12 mouse cellular contexts compared by ENCODE assay signal in genomic region chr15:77887093-77887488, GRCm38 (mm10). TPM values are rescaled to one million over a fixed set of nuclear protein-coding genes. Genes with fewer than 3 reads are reported as not detected.
DNase-seq lines count a peak whose midpoint lies in the region; ATAC-seq and TF ChIP-seq lines count a peak whose summit lies in the region.
"Had no signal": no experiment of that assay in that cellular context is flagged by ENCODE, and none has a peak within 500 bp of the region (broad histone marks: within the 10 kb centered on the region; RNA-seq: fewer than 3 reads in every experiment).

No protein-coding gene starts in this region.

- no peak for DNase-seq in frontal cortex, postnatal 25 days (ENCODE audit: low spot score in 2 of 2)
- DNase-seq in left cerebral cortex, adult 18-20 months (ENCODE audit: low spot score in 2 of 2), result peak; percentile 23 to 25
- no peak for DNase-seq in left cerebral cortex, postnatal 10 days (ENCODE audit: extremely low spot score in 1 of 2, low spot score in 2 of 2)
- DNase-seq in ES-E14 (ENCODE audit: low read depth, low spot score) (no peak), adipocyte (ENCODE audit: low spot score) (no peak)
- DNase-seq in thymus, postnatal 14 days, result no peak
- DNase-seq: heart, postnatal 4 days; kidney, postnatal 14 days had no signal

- H3K9me3 ChIP-seq in ES-E14 (ENCODE audit: control insufficient read depth, insufficient read depth, low read depth, low read length), result no peaks in the 10 kb centered on the region
- H3K9me3 ChIP-seq: forebrain, embryonic 12.5 days had no signal

- no peaks in the 10 kb centered on the region for H3K36me3 ChIP-seq in ES-E14 (ENCODE audit: control insufficient read depth, insufficient read depth, low read length, poor library complexity, severe bottlenecking)
- H3K36me3 ChIP-seq: forebrain, embryonic 12.5 days had no signal

- intact Hi-C loops in left cerebral cortex, postnatal 10 days (cut with DNase I), result no loop called here

- peaks cover 26 to 51% of the 10 kb centered on the region in 2 experiments for H3K4me1 ChIP-seq in ES-E14 (ENCODE audit: control insufficient read depth in 2 of 2, insufficient read depth in 2 of 2, low read length in 2 of 2, poor library complexity in 1 of 2)

- peak; percentile 92 for ATAC-seq in frontal cortex, adult (ENCODE audit: low TSS enrichment)
- peak; percentile 46 for ATAC-seq in megakaryocyte-erythroid progenitor cell, adult 5-6 weeks (replicated peaks; ENCODE audit: low FRiP score, low TSS enrichment, poor library complexity, severe bottlenecking)

- in situ Hi-C loops in ES-E14 (cut with MboI; ENCODE audit: low sequenced_read_pairs in 2 of 2, unreplicated experiment in 2 of 2), result no loop called here

- H3K9ac ChIP-seq in ES-E14 (ENCODE audit: insufficient read depth, low read depth, low read length, poor library complexity, severe bottlenecking), result no peak overlapping the region
- H3K9ac ChIP-seq: forebrain, embryonic 12.5 days had no signal

- H3K27ac ChIP-seq in ES-E14 (ENCODE audit: insufficient read depth, low read depth, low read length, poor library complexity, severe bottlenecking), result peak overlapping the region; percentile 79; the same call in 1 of the 2 replicates
- H3K27ac ChIP-seq: forebrain, embryonic 12.5 days; macrophage had no signal

- H3K4me3 ChIP-seq in ES-E14 (ENCODE audit: insufficient read depth in 1 of 2, low read depth in 1 of 2, low read length in 2 of 2, poor library complexity in 1 of 2, severe bottlenecking in 1 of 2), result no peak overlapping the region
- H3K4me3 ChIP-seq: forebrain, embryonic 12.5 days had no signal

TF ChIP-seq in ES-E14, 5 proteins besides CTCF, POLR2A, EP300 and RAD21:
- no peak for TF ChIP-seq ZNF384 (IDR thresholded peaks at IDR 0.05; ENCODE audit: low read depth, low read length)
- TF ChIP-seq ZC3H11A (IDR thresholded peaks at IDR 0.05; ENCODE audit: borderline replicate concordance, low read depth, low read length), result no peak
- no peak for TF ChIP-seq HCFC1 (IDR thresholded peaks at IDR 0.05; ENCODE audit: borderline replicate concordance, insufficient read depth, low read length)
- TF ChIP-seq MAFK (IDR thresholded peaks at IDR 0.05; ENCODE audit: insufficient read depth, low read depth, low read length), result no peak
- no peak for TF ChIP-seq CHD2 (IDR thresholded peaks at IDR 0.05; ENCODE audit: low read depth, low read length)
TF ChIP-seq in ES-E14: peak in this region for 0.

RNA-seq across cellular contexts. Expression of gene Txn2, which starts 41.7 kb away (rescaled TPM):
- 100 to 1,000 TPM; 145 TPM for total RNA-seq in left cerebral cortex, adult 18-20 months (2021)
- total RNA-seq in left cerebral cortex, postnatal 10 days (2021), result 100 to 1,000 TPM; 108 to 115 TPM
- total RNA-seq in ES-E14 (2012; rRNA removed), result 90.3 and 91.1 TPM in 2 replicates
- 335 and 427 TPM in 2 replicates for total RNA-seq in megakaryocyte-erythroid progenitor cell, adult 5-6 weeks (2014; fragmentation: Nextera tagmentation)
- total RNA-seq in megakaryocyte-erythroid progenitor cell, adult 5-6 weeks (2017), result 80.6 and 101 TPM in 2 replicates

RNA-seq across cellular contexts. Expression of gene Myh9, which starts 45.1 kb away (rescaled TPM):
- 10 to 100 TPM; 74.4 to 78.9 TPM for total RNA-seq in left cerebral cortex, adult 18-20 months (2021)
- 10 to 100 TPM; 58.2 to 58.8 TPM for total RNA-seq in left cerebral cortex, postnatal 10 days (2021)
- total RNA-seq in ES-E14 (2012; rRNA removed), result 146 and 152 TPM in 2 replicates
- total RNA-seq in megakaryocyte-erythroid progenitor cell, adult 5-6 weeks (2014; fragmentation: Nextera tagmentation), result 98.3 and 144 TPM in 2 replicates
- total RNA-seq in megakaryocyte-erythroid progenitor cell, adult 5-6 weeks (2017), result 195 and 198 TPM in 2 replicates

Comparison
In these comparisons a context has a peak if more than half of its experiments do, and no peak if none do; other contexts are left out.
1. DNase-seq: peak in left cerebral cortex, adult 18-20 months (2 of 2); none in frontal cortex, postnatal 25 days (0 of 2), left cerebral cortex, postnatal 10 days (0 of 2), ES-E14 (single experiment), thymus, postnatal 14 days (single experiment) and adipocyte (single experiment).